Mouse (Mus musculus) thymus, postnatal 0 days (tissue): ENCODE data around the gene Fads6. TPM values are rescaled to one million over a fixed set of nuclear protein-coding genes. Genes with fewer than 3 reads are reported as not detected.

Experiments
- microRNA-seq: library from miRNA; unstranded; fragments of <30 nt; microRNA quantifications from one replicate; pipeline ENCODE4, GENCODE M21; 2016; ENCODE audit warnings: borderline number of aligned reads
- polyA plus RNA-seq: library from polyadenylated mRNA; unstranded; fragments of >200 nt; fragmentation: Nextera tagmentation; extraction: Ambion mirVana; gene quantifications from 2 replicates; pipeline ENCODE4 v1.2.1, GENCODE M21; 2015

Fads6 gene
- polyA plus RNA-seq, 1 experiment from 2014 or later: 0.39 TPM

Small RNA genes lying within 50 kb of the gene (microRNA-seq; reads per million reads assigned to microRNA genes)
- gene Gm25837: not detected

Other genes with a start within 250 kb of the Fads6 start
- gene Cd300ld3, start 249.3 kb downstream of the Fads6 start, polyA plus RNA-seq: not detected in 2 replicates
- 0.05 and 0.18 TPM in 2 replicates for gene Cd300e, start 235.5 kb downstream of the Fads6 start, polyA plus RNA-seq
- gene Rab37, start 206.2 kb downstream of the Fads6 start, polyA plus RNA-seq: 43.4 and 47.1 TPM in 2 replicates
- gene Cd300lf, start 163.7 kb downstream of the Fads6 start, polyA plus RNA-seq: 0.76 and 2.0 TPM in 2 replicates
- 255 and 279 TPM in 2 replicates for gene Slc9a3r1, start 134.3 kb downstream of the Fads6 start, polyA plus RNA-seq
- 8.6 and 10.8 TPM in 2 replicates for gene Tmem104, start 110.2 kb downstream of the Fads6 start, polyA plus RNA-seq
- 19.3 and 20.1 TPM in 2 replicates for gene Nat9, start 109.8 kb downstream of the Fads6 start, polyA plus RNA-seq
- 0.60 and 0.83 TPM in 2 replicates for gene Grin2c, start 30.4 kb downstream of the Fads6 start, polyA plus RNA-seq
- gene Fdxr, start 20.6 kb downstream of the Fads6 start, polyA plus RNA-seq: 22.0 and 22.4 TPM in 2 replicates
- gene Otop2, start 9.5 kb upstream of the Fads6 start, polyA plus RNA-seq: not detected in 2 replicates
- not detected in 2 replicates for gene Ush1g, start 24.4 kb upstream of the Fads6 start, polyA plus RNA-seq
- gene Otop3, start 37.1 kb upstream of the Fads6 start, polyA plus RNA-seq: not detected in 2 replicates
- 23.2 and 27.1 TPM in 2 replicates for gene Hid1, start 70.1 kb upstream of the Fads6 start, polyA plus RNA-seq
- gene Cdr2l, start 84.3 kb upstream of the Fads6 start, polyA plus RNA-seq: 5.3 and 5.4 TPM in 2 replicates
- 408 and 411 TPM in 2 replicates for gene Mrpl58, start 106.1 kb upstream of the Fads6 start, polyA plus RNA-seq
- gene Atp5h, start 122.3 kb upstream of the Fads6 start, polyA plus RNA-seq: 1,461 and 1,502 TPM in 2 replicates
- gene Kctd2, start 122.5 kb upstream of the Fads6 start, polyA plus RNA-seq: 30.5 and 37.5 TPM in 2 replicates
- 0.89 and 1.1 TPM in 2 replicates for gene Trim80, start 142.9 kb upstream of the Fads6 start, polyA plus RNA-seq
- 206 and 207 TPM in 2 replicates for gene Slc16a5, start 164.8 kb upstream of the Fads6 start, polyA plus RNA-seq
- 30.0 and 34.5 TPM in 2 replicates for gene Armc7, start 178.0 kb upstream of the Fads6 start, polyA plus RNA-seq
- 210 and 221 TPM in 2 replicates for gene Nt5c, start 194.2 kb upstream of the Fads6 start, polyA plus RNA-seq
- 603 and 612 TPM in 2 replicates for gene Jpt1, start 216.7 kb upstream of the Fads6 start, polyA plus RNA-seq
- 1,265 and 1,278 TPM in 2 replicates for gene Sumo2, start 238.6 kb upstream of the Fads6 start, polyA plus RNA-seq